Mouse (Mus musculus) liver, postnatal 0 days (tissue): ENCODE data around the gene Irf2bp1.

Experiments
- CTCF ChIP-seq: sonication (generic); IDR thresholded peaks from 2 replicates; pipeline ENCODE4 v1.5.1; 2016; ENCODE audit warnings: antibody characterized with exemption, low read depth
- EP300 ChIP-seq: IDR thresholded peaks from 2 replicates; pipeline ENCODE4 v1.6.1; 2016; ENCODE audit warnings: antibody characterized with exemption, low read depth, mild to moderate bottlenecking

GRCm38 (mm10) chr7:19024581-19025255 lies 20.9 kb downstream of the Irf2bp1 start:
- TF ChIP-seq CTCF (no peak), EP300 (no peak)
